Mouse (Mus musculus) lung, postnatal 25 days (tissue): ENCODE data around the gene Mei1.

Source experiments
- DNase-seq: peaks from one replicate; pipeline ENCODE4 v3.0.0; 2022; ENCODE audit warnings: low spot score

Mei1 gene

DNA sequence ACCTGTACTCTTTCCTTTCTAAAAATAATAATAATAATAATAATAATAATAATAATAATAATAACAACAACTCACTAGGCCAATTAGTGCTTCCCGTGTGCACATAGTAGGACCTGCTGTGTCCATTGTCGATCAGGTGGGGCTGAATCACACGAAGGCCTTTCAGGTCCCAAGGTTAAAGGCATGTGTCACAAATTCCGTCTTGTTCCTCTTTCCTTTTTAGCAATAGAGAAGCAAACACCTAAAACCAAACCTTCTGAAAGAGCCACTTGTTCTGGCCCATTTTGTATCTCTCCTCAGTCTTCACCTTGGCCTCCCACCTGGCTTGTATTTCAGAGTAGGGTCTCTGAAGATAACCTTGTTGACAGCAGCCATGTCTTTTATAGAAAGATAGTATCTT lies 81.4 kb downstream of the Mei1 start:
- no peak for DNase-seq

DNA sequence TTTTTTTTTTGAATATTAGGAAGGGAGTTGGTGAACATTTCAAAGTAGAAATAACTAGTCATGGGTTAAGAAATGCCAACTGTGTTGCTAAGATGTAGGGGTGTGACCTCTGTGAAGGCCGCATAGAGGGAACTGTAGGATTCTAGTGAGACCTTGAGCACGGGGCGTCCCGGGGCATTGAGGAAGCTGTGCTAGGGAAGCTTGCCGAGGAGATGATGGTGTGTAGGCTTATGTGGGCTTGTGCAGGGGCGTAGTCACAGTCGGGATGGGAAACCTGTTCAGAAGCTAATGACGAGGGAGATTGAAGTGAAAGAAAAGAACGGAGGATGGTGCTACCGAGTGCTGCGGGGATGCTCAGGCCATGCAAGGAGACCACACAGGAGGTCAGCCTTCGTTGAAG lies 82.2 kb downstream of the Mei1 start:
- no peak for DNase-seq

DNA sequence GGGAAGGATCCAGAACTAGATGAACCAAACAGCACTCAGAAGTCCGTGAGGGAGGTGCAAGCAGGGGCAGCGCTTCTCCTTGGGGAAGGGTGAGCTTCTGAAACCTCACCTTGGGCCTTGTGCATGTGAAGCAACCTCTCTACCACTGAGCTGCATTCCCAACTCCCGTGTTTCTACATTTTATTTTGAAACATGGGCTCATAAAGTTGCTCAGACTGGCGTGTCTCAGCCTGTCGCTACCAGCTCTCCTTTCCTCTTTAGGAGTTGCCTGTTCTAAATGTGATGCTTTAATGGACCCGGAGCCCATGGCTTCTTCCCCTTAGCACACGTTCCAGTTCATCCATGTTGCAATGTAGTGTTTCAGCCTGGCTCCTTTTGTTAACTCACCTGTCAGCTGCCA lies 82.6 kb downstream of the Mei1 start:
- DNase-seq = no peak

GRCm38 (mm10) chr15:82156298-82156697 lies 86.5 kb downstream of the Mei1 start:
- DNase-seq = no peak

- no peak for DNase-seq
Measured at GRCm38 (mm10) chr15:82156902-82157301, 87.1 kb downstream of the Mei1 start.

GRCm38 (mm10) chr15:82158243-82159035 lies 88.6 kb downstream of the Mei1 start:
- no peak for DNase-seq

DNA sequence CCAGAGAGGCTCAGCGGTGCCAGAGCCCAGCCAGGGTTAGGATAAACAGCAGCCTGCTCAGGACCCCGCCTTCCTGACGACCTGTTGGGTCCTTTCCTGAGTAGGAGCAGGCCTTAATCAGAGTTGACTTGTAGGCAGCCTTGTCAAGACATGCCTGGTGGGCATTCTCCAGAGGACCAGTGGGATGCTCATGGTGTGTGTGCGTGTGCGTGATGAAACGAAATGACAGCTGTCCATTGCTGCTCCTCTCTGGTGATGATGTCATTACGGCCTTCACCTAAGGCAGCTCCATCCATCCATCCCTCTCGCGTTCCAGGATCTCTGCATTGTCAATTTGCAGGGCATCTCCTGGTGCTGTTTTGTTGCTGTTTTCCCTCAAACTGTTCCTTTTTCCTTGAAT lies 89.7 kb downstream of the Mei1 start:
- DNase-seq = no peak

DNA sequence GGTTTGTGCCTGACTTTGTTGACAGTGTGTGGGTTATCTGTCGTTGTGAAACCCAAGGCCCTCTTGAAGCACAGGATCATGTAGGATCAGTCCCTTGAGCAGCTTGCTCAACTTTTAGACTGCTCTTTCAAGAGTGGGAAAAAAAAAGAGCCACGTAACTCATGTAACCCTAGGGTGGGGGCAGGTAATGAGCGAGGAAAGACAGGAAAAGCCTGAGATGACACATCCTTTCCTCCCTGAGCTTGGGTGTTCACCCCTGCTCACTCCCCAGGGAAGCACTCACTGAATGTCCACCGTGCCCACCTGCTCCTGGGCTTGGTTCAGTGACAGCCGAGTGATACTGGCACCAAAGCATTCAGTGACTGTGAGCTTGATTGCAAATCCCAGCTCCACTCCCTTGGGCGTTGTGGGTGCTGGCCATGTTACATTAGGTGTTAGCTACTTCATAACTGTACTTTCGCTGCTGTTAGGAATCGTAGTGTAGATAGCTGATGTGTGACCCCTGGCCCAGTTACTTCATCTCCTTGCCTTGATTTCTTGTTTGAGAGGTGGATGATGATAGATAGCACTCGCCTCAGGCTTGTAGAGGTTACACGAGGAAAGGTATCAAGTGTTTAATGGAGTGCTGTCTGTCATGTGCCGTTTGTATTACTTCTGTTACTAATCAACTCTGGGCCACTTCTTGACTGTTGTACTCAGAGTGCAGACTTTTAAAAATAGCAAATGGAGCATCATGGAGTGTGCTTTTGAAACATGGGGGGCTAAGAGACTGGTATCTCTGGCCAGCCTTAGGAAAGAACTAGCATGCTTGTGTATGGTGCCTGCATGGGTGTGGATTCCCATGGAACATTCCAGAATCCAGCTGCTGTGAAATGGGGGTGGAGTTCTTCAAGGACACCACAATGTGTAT lies 91.2 kb downstream of the Mei1 start:
- no peak for DNase-seq

- DNase-seq = no peak
Measured at GRCm38 (mm10) chr15:82161965-82162600, 92.3 kb downstream of the Mei1 start.

DNA sequence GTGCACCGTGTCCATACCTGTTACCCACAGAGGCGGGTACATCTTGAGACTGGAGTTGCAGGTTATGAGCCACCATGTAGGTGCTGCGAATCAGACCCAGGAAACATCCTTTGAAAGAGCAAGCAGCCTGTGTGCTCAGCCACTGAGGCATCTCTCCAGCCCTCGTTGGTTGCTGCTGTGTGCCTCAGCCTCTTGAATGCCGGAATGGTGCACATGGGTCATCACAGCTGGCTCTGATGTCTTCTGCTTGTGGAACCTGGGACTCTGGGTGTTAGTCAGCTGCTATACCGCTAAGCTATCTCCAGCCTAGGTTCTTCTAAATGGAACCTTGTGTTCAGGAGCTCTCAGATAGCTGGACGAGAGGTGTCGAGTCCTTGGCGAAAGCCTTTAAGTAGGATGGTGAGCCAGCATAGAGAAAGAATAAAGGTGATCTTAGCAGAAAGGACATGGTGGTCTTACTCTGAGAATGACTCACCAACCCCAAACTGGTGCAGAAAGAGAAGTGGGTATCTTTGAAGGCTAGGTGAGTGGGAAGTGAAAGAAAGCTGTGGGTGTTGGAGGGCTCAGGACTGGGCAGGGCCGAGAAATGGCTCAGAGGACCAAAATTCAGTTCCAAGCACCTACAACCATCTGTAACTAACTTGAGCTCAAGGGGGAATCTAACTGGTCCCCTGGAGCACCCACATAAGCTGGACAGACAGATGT lies 93.7 kb downstream of the Mei1 start:
- DNase-seq = no peak

- DNase-seq = no peak
Measured at GRCm38 (mm10) chr15:82164061-82164399, 94.2 kb downstream of the Mei1 start.

- no peak for DNase-seq
Measured at GRCm38 (mm10) chr15:82164496-82164895, 94.7 kb downstream of the Mei1 start.

- DNase-seq = peak; percentile 87
Measured at GRCm38 (mm10) chr15:82165332-82166239, 95.8 kb downstream of the Mei1 start.

- DNase-seq = no peak
Measured at GRCm38 (mm10) chr15:82166240-82167100, 96.7 kb downstream of the Mei1 start.

DNA sequence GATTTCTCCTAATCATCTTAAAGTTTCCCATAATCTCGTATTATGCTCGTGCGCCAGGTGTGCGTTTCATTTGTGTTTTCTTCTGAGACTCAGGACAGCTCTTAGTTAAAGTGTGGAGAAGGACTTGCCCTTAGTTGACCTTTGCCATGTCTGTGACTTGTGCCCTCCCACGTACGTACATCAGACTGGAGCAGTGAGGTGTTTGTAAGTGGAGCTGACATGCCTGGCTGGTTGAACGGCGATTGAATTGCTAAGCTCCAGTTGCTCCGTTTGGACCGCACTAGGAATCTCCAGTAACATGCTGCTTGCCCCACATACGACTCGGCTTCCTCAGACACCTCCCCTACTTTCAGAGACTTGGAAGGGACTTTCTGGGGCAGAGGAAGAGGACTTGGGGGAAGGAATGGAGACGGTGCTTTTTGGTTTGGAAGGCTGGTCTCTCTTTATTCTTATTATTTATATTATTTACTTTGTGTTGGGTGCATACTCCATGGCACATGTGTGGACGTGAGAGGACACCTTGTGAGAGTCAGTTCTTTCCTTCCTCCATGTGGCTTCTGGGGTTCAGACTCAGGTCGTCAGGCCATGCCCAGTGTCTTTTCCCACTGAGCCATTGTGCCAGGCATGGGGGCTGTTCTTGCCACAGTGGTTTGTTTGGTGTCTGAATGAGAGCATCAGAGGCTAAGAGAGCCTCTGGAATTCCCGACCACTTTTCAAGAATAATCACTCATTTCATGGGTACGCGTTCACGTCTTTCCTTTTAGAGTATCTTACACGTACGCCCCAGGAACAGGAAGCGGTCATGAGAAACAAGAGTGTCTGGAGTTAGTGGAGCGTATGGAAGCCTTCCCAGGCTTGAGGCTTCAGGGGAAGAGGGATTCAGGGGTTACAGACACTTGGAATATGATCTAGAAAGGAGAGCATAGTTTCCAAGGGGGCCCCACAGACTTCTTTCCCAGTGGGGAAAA lies 97.7 kb downstream of the Mei1 start:
- no peak for DNase-seq

DNA sequence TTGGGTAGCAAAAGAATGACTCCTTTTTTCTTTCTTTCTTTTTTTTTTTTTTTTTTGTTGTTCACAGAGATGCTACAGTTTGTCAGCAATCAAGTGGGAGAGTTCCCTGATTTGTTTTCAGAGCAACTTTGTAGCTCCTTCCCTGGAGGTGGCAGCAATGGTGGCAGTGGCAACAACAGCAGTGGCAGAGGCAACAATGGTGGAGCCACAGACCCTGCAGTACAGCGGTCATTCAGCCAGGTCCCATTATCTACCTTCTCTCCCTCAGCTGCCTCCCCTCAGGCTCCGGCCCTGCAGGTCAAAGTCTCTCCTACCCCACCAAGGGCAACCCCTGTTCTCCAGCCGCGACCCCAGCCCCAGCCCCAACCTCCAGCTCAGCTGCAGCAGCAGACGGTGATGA lies 99.9 kb downstream of the Mei1 start:
- no peak for DNase-seq

DNA sequence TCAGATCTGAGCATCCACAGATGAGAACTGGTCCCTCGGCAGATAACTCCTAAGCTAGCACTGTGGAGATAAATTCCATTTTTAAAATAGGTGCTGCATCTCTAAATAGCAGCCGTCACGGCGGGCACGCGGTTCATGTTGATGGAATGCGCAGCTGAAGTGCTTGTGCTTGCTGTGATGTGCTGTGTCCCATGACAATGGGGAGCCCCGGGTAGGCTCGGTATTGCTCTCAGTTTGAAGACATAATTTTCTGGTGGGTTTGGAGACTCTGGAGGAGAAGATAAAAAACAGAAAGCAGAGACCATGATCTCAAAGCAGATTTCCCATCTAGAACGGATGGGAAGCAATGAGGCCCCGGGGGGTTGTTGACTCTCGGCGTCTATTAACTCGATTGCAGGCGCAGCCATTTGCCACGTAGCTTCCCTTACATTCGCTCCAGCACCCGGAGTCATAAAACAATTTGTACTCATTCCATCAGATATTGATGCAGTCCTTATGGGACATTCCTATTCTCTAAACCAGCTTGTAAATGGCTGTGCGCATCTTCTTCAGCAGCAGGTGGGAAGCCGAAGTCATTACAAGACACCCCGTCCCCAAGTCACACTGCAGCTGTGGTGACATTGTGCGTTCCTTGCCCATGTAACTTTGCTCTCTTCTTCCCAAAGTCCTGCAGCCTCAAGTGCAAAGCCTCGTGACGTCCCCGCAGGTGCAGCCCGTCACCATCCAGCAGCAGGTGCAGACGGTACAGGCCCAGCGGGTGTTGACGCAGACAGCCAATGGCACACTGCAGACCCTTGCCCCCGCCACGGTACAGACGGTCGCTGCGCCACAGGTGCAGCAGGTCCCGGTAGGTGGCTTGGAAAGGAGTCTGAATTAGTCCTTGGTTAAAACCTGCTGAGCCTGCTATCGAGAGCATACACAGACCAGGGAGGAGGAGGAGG lies 100.9 kb downstream of the Mei1 start:
- no peak for DNase-seq

DNA sequence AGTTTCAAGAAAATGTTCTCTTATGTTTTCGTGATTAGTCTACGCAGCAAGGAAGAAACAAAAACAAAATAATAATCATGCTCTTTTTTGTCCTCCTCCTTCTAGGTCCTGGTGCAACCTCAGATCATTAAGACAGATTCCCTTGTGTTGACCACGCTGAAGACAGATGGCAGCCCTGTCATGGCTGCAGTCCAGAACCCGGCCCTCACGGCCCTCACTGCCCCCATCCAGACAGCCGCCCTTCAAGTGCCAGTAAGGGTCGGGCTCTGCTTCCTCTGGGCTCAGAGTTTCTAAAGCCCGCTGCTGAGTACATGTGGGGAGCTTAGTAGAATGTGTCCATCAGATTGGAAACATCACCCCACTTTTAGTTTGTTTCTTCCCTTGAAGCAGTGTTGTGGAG lies 102.9 kb downstream of the Mei1 start:
- DNase-seq = no peak
